23 mouse cellular contexts compared by ENCODE assay signal in genomic region chr3:84020528-84020927, GRCm38 (mm10). TPM values are rescaled to one million over a fixed set of nuclear protein-coding genes. Genes with fewer than 3 reads are reported as not detected.
DNase-seq lines count a peak whose midpoint lies in the region; ATAC-seq and TF ChIP-seq lines count a peak whose summit lies in the region.
"Had no signal": no experiment of that assay in that cellular context is flagged by ENCODE, and none has a peak within 500 bp of the region (broad histone marks: within the 10 kb centered on the region; RNA-seq: fewer than 3 reads in every experiment).

No protein-coding gene starts in this region.

- H3K4me2 ChIP-seq in forebrain, embryonic 11.5 days (ENCODE audit: low read depth, low read length, severe bottlenecking): no peak overlapping the region
- H3K4me2 ChIP-seq in forebrain, embryonic 16.5 days (ENCODE audit: low read length): no peak overlapping the region
- H3K4me2 ChIP-seq: embryonic facial prominence, embryonic 12.5 days; forebrain, embryonic 12.5 days had no signal

- H3K9ac ChIP-seq in forebrain, embryonic 11.5 days (ENCODE audit: low read length): no peak overlapping the region
- no peak overlapping the region for H3K9ac ChIP-seq in forebrain, embryonic 16.5 days (replicated peaks; ENCODE audit: low read depth, low read length)
- H3K9ac ChIP-seq: forebrain, postnatal 0 days had no signal

- no peak for DNase-seq in forebrain, embryonic 11.5 days (ENCODE audit: low spot score)
- DNase-seq in brain, embryonic 14.5 days (ENCODE audit: low read depth): peak; percentile 61
- DNase-seq: adrenal gland, adult 8-10 months; adrenal gland, postnatal 36 days; B cell, adult 2 months; cerebellum, adult 11 months; cerebellum, adult 2 months; cerebellum, adult 9-10 months; cerebellum, postnatal 10 days; cerebellum, postnatal 25 days; forebrain, postnatal 0 days had no signal

- H3K27me3 ChIP-seq in forebrain, embryonic 11.5 days (ENCODE audit: control insufficient read depth, insufficient read depth, low read length): no peaks in the 10 kb centered on the region; the same call in 1 of the 2 replicates
- H3K27me3 ChIP-seq in forebrain, embryonic 16.5 days (replicated peaks; ENCODE audit: control insufficient read depth, insufficient read depth, low read length): no peaks in the 10 kb centered on the region
- no peaks in the 10 kb centered on the region for H3K27me3 ChIP-seq in E14TG2a.4 (ENCODE audit: insufficient read depth, low read length)
- H3K27me3 ChIP-seq: CH12.LX; embryonic facial prominence, embryonic 12.5 days; forebrain, embryonic 12.5 days; Patski had no signal

- no peak for TF ChIP-seq POLR2A in brain, embryonic 14.5 days (IDR thresholded peaks at IDR 0.05; ENCODE audit: borderline replicate concordance, extremely low read depth, insufficient read depth, insufficient read length, poor library complexity, severe bottlenecking)

- no peaks in the 10 kb centered on the region for H3K36me3 ChIP-seq in forebrain, embryonic 11.5 days (ENCODE audit: control insufficient read depth, insufficient read depth, low read length)
- H3K36me3 ChIP-seq in forebrain, embryonic 16.5 days (ENCODE audit: control insufficient read depth, insufficient read depth): 0 out of 2 replicates have a peak, but pooled peaks cover 2% of the 10 kb centered on the region
- H3K36me3 ChIP-seq in E14TG2a.4 (ENCODE audit: insufficient read depth, low read length): peaks cover 17% of the 10 kb centered on the region

- no peaks in the 10 kb centered on the region for H3K9me3 ChIP-seq in forebrain, embryonic 11.5 days (ENCODE audit: control insufficient read depth, low read length)
- no peaks in the 10 kb centered on the region for H3K9me3 ChIP-seq in forebrain, embryonic 16.5 days (ENCODE audit: control insufficient read depth, low read length)
- no peaks in the 10 kb centered on the region for H3K9me3 ChIP-seq in E14TG2a.4 (ENCODE audit: low read length)
- H3K9me3 ChIP-seq: embryonic facial prominence, embryonic 10.5 days; embryonic facial prominence, embryonic 12.5 days; forebrain, embryonic 12.5 days; G1E had no signal

- TF ChIP-seq CTCF in E14TG2a.4 (conservative IDR thresholded peaks at IDR 0.05; ENCODE audit: low read length): no peak
- TF ChIP-seq CTCF in brain, embryonic 14.5 days (IDR thresholded peaks at IDR 0.05; ENCODE audit: borderline replicate concordance, extremely low read depth, insufficient read depth, insufficient read length): no peak

- ATAC-seq in forebrain, embryonic 11.5 days (replicated peaks; ENCODE audit: low FRiP score): peak; percentile 55
- no peak for ATAC-seq in forebrain, embryonic 16.5 days
- ATAC-seq in inflammation-experienced regulatory T-cells, adult 6 months: no peak
- ATAC-seq: activated CD4-positive, CD25-positive, alpha-beta regulatory T cell, adult 4 months; CD4-positive, CD25-positive, alpha-beta regulatory T cell, adult 4 months; forebrain, embryonic 14.5 days; Patski had no signal

- 13% methylated on average over 3 of the region's 3 CpGs for WGBS in forebrain, embryonic 11.5 days
- 5% methylated on average over 3 of the region's 3 CpGs for WGBS in forebrain, embryonic 16.5 days

- peaks cover 9% of the 10 kb centered on the region for H3K4me1 ChIP-seq in forebrain, embryonic 11.5 days (replicated peaks; ENCODE audit: control insufficient read depth, insufficient read depth, low read length)
- peaks cover 37% of the 10 kb centered on the region for H3K4me1 ChIP-seq in forebrain, embryonic 16.5 days (replicated peaks; ENCODE audit: control insufficient read depth, insufficient read depth, low read length)
- H3K4me1 ChIP-seq in E14TG2a.4 (replicated peaks; ENCODE audit: low read depth, low read length): peaks cover 72% of the 10 kb centered on the region

- no peak overlapping the region for H3K27ac ChIP-seq in forebrain, embryonic 11.5 days (ENCODE audit: low read depth, low read length)
- no peak overlapping the region for H3K27ac ChIP-seq in forebrain, embryonic 16.5 days (ENCODE audit: low read length)
- H3K27ac ChIP-seq: embryonic facial prominence, embryonic 10.5 days; embryonic facial prominence, embryonic 12.5 days had no signal

- no peak overlapping the region for H3K4me3 ChIP-seq in forebrain, embryonic 11.5 days (ENCODE audit: low read depth, low read length)
- no peak overlapping the region for H3K4me3 ChIP-seq in forebrain, embryonic 16.5 days (replicated peaks; ENCODE audit: low read length)
- H3K4me3 ChIP-seq in E14TG2a.4 (replicated peaks; ENCODE audit: low read length): peak overlapping the region; percentile 54
- H3K4me3 ChIP-seq: embryonic facial prominence, embryonic 10.5 days; embryonic facial prominence, embryonic 12.5 days; forebrain, embryonic 12.5 days had no signal

RNA-seq across cellular contexts. Expression of gene Tmem131l, which starts 19.4 kb away (rescaled TPM):
- 96.0 and 99.2 TPM in 2 replicates for polyA plus RNA-seq in forebrain, embryonic 11.5 days (2014; fragmentation: Nextera tagmentation; extraction: Ambion mirVana)
- polyA plus RNA-seq in forebrain, embryonic 16.5 days (2015; fragmentation: Nextera tagmentation; extraction: Ambion mirVana): 129 and 134 TPM in 2 replicates
- 103 and 129 TPM in 2 replicates for polyA plus RNA-seq in brain, embryonic 14.5 days (2012; rRNA removed)
- 10 to 100 TPM; 34.7 to 39.7 (median 36.1) TPM for polyA plus RNA-seq in inflammation-experienced regulatory T-cells, adult 6 months (2017; shearing (Covaris generic))
